Mouse (Mus musculus): ENCODE data around the gene Zdhhc20. TPM values are rescaled to one million over a fixed set of nuclear protein-coding genes. Genes with fewer than 3 reads are reported as not detected.

Zdhhc20 gene
- polyA plus RNA-seq (2015; fragmentation: Nextera tagmentation; extraction: Ambion mirVana) = 46.7 and 51.0 TPM in 2 replicates

GRCm38 (mm10) chr14:57890011-57890842 is at the start of gene Zdhhc20:
Gene Zdhhc20 (minus strand): TSS chr14:57890276.
- peaks cover 17% of the 10 kb centered on the region for H3K4me1 ChIP-seq (replicated peaks; ENCODE audit: control insufficient read depth, insufficient read depth, low read length)
- peak within 1 kb of the TSS; percentile 67 for H3K4me3 ChIP-seq (replicated peaks; ENCODE audit: low read length)
- no peaks in the 10 kb centered on the region for H3K27me3 ChIP-seq (replicated peaks; ENCODE audit: control insufficient read depth, insufficient read depth, low read length)
- ATAC-seq = peak; percentile 98
- H3K9ac ChIP-seq (replicated peaks; ENCODE audit: low read depth, low read length) = peak within 1 kb of the TSS; percentile 90
- 3% methylated on average over 59 of the region's 65 CpGs for WGBS
- no peaks in the 10 kb centered on the region for H3K9me3 ChIP-seq (ENCODE audit: control insufficient read depth, low read length)
- peak within 1 kb of the TSS; percentile 80 for H3K27ac ChIP-seq (ENCODE audit: low read length)
- peak within 1 kb of the TSS; percentile 63 for H3K4me2 ChIP-seq (ENCODE audit: low read length)
- no peaks in the 10 kb centered on the region for H3K36me3 ChIP-seq (ENCODE audit: control insufficient read depth, insufficient read depth)

- Histone ChIP-seq H3K4me2 (ENCODE audit: low read length) (no peak overlapping the region), H3K4me3 (replicated peaks; ENCODE audit: low read length) (no peak overlapping the region), H3K36me3 (ENCODE audit: control insufficient read depth, insufficient read depth) (peaks cover under 1% of the 10 kb centered on the region; the same call in 1 of the 2 replicates), H3K27me3 (replicated peaks; ENCODE audit: control insufficient read depth, insufficient read depth, low read length) (no peaks in the 10 kb centered on the region), H3K27ac (ENCODE audit: low read length) (no peak overlapping the region), H3K4me1 (replicated peaks; ENCODE audit: control insufficient read depth, insufficient read depth, low read length) (no peaks in the 10 kb centered on the region), H3K9me3 (ENCODE audit: control insufficient read depth, low read length) (no peaks in the 10 kb centered on the region), H3K9ac (replicated peaks; ENCODE audit: low read depth, low read length) (no peak overlapping the region)
- ATAC-seq = no peak
- 95% methylated on average over 6 of the region's 6 CpGs for WGBS
Observed at GRCm38 (mm10) chr14:57937297-57937696, 47.2 kb upstream of the Zdhhc20 start.

GRCm38 (mm10) chr14:57934666-57935065 is 44.6 kb upstream of the Zdhhc20 start:
- H3K4me1 ChIP-seq (replicated peaks; ENCODE audit: control insufficient read depth, insufficient read depth, low read length) = no peaks in the 10 kb centered on the region
- H3K4me2 ChIP-seq (ENCODE audit: low read length) = no peak overlapping the region
- ATAC-seq = no peak
- no peaks in the 10 kb centered on the region for H3K9me3 ChIP-seq (ENCODE audit: control insufficient read depth, low read length)
- no peak overlapping the region for H3K4me3 ChIP-seq (replicated peaks; ENCODE audit: low read length)
- no peaks in the 10 kb centered on the region for H3K36me3 ChIP-seq (ENCODE audit: control insufficient read depth, insufficient read depth)
- no peaks in the 10 kb centered on the region for H3K27me3 ChIP-seq (replicated peaks; ENCODE audit: control insufficient read depth, insufficient read depth, low read length)
- no peak overlapping the region for H3K9ac ChIP-seq (replicated peaks; ENCODE audit: low read depth, low read length)
- no peak overlapping the region for H3K27ac ChIP-seq (ENCODE audit: low read length)
- WGBS = 93% methylated on average over 13 of the region's 13 CpGs

GRCm38 (mm10) chr14:57933608-57934007 is 43.5 kb upstream of the Zdhhc20 start:
- Histone ChIP-seq H3K4me2 (ENCODE audit: low read length) (no peak overlapping the region), H3K36me3 (ENCODE audit: control insufficient read depth, insufficient read depth) (no peaks in the 10 kb centered on the region), H3K9ac (replicated peaks; ENCODE audit: low read depth, low read length) (no peak overlapping the region), H3K4me3 (replicated peaks; ENCODE audit: low read length) (no peak overlapping the region), H3K9me3 (ENCODE audit: control insufficient read depth, low read length) (no peaks in the 10 kb centered on the region), H3K27ac (ENCODE audit: low read length) (no peak overlapping the region), H3K4me1 (replicated peaks; ENCODE audit: control insufficient read depth, insufficient read depth, low read length) (no peaks in the 10 kb centered on the region), H3K27me3 (replicated peaks; ENCODE audit: control insufficient read depth, insufficient read depth, low read length) (no peaks in the 10 kb centered on the region)
- no peak for ATAC-seq
- WGBS = 93% methylated on average over 7 of the region's 7 CpGs

- no peak overlapping the region for H3K9ac ChIP-seq (replicated peaks; ENCODE audit: low read depth, low read length)
Observed at GRCm38 (mm10) chr14:57932881-57933443, 42.9 kb upstream of the Zdhhc20 start.

GRCm38 (mm10) chr14:57921428-57922131 is 31.5 kb upstream of the Zdhhc20 start:
- Histone ChIP-seq H3K9me3 (ENCODE audit: control insufficient read depth, low read length) (no peaks in the 10 kb centered on the region), H3K27me3 (replicated peaks; ENCODE audit: control insufficient read depth, insufficient read depth, low read length) (no peaks in the 10 kb centered on the region), H3K4me2 (ENCODE audit: low read length) (no peak overlapping the region), H3K9ac (replicated peaks; ENCODE audit: low read depth, low read length) (no peak overlapping the region), H3K4me1 (replicated peaks; ENCODE audit: control insufficient read depth, insufficient read depth, low read length) (peaks cover 4% of the 10 kb centered on the region; the same call in 1 of the 2 replicates), H3K36me3 (ENCODE audit: control insufficient read depth, insufficient read depth) (peaks cover 26% of the 10 kb centered on the region), H3K27ac (ENCODE audit: low read length) (peak overlapping the region; percentile 33; the same call in 1 of the 2 replicates), H3K4me3 (replicated peaks; ENCODE audit: low read length) (no peak overlapping the region)
- ATAC-seq = peak; percentile 43; the same call in 1 of the 2 replicates
- WGBS = 41% methylated on average over 10 of the region's 10 CpGs

More at GRCm38 (mm10) chr14:57932881-57933443, 42.9 kb upstream of the Zdhhc20 start:
- no peak for ATAC-seq
- Histone ChIP-seq H3K36me3 (ENCODE audit: control insufficient read depth, insufficient read depth) (no peaks in the 10 kb centered on the region), H3K4me1 (replicated peaks; ENCODE audit: control insufficient read depth, insufficient read depth, low read length) (no peaks in the 10 kb centered on the region), H3K9me3 (ENCODE audit: control insufficient read depth, low read length) (no peaks in the 10 kb centered on the region), H3K27ac (ENCODE audit: low read length) (no peak overlapping the region), H3K4me3 (replicated peaks; ENCODE audit: low read length) (no peak overlapping the region), H3K27me3 (replicated peaks; ENCODE audit: control insufficient read depth, insufficient read depth, low read length) (no peaks in the 10 kb centered on the region), H3K4me2 (ENCODE audit: low read length) (no peak overlapping the region)
- 76% methylated on average over 7 of the region's 7 CpGs for WGBS

GRCm38 (mm10) chr14:57920568-57921310 is 30.7 kb upstream of the Zdhhc20 start:
- WGBS = 87% methylated on average over 18 of the region's 18 CpGs
- Histone ChIP-seq H3K27ac (ENCODE audit: low read length) (peak overlapping the region; percentile 33; the same call in 1 of the 2 replicates), H3K36me3 (ENCODE audit: control insufficient read depth, insufficient read depth) (peaks cover 26% of the 10 kb centered on the region)

GRCm38 (mm10) chr14:57919148-57919875 is 29.2 kb upstream of the Zdhhc20 start:
- Histone ChIP-seq H3K9me3 (ENCODE audit: control insufficient read depth, low read length) (no peaks in the 10 kb centered on the region), H3K4me2 (ENCODE audit: low read length) (no peak overlapping the region), H3K36me3 (ENCODE audit: control insufficient read depth, insufficient read depth) (peaks cover 22% of the 10 kb centered on the region), H3K27ac (ENCODE audit: low read length) (no peak overlapping the region), H3K4me1 (replicated peaks; ENCODE audit: control insufficient read depth, insufficient read depth, low read length) (peaks cover 4% of the 10 kb centered on the region; the same call in 1 of the 2 replicates), H3K27me3 (replicated peaks; ENCODE audit: control insufficient read depth, insufficient read depth, low read length) (no peaks in the 10 kb centered on the region), H3K9ac (replicated peaks; ENCODE audit: low read depth, low read length) (no peak overlapping the region), H3K4me3 (replicated peaks; ENCODE audit: low read length) (no peak overlapping the region)
- ATAC-seq = no peak
- 95% methylated on average over 17 of the region's 17 CpGs for WGBS

More at GRCm38 (mm10) chr14:57920568-57921310, 30.7 kb upstream of the Zdhhc20 start:
- Histone ChIP-seq H3K9me3 (ENCODE audit: control insufficient read depth, low read length) (no peaks in the 10 kb centered on the region), H3K4me3 (replicated peaks; ENCODE audit: low read length) (no peak overlapping the region), H3K4me2 (ENCODE audit: low read length) (no peak overlapping the region), H3K27me3 (replicated peaks; ENCODE audit: control insufficient read depth, insufficient read depth, low read length) (no peaks in the 10 kb centered on the region), H3K9ac (replicated peaks; ENCODE audit: low read depth, low read length) (no peak overlapping the region), H3K4me1 (replicated peaks; ENCODE audit: control insufficient read depth, insufficient read depth, low read length) (peaks cover 4% of the 10 kb centered on the region; the same call in 1 of the 2 replicates)
- no peak for ATAC-seq
